Mouse (Mus musculus): ENCODE measurements around the gene Txnrd2.

- TF ChIP-seq ZNF384 (IDR thresholded peaks at IDR 0.05; ENCODE audit: low read depth, low read length), result no peak
- TF ChIP-seq HCFC1 (IDR thresholded peaks at IDR 0.05; ENCODE audit: borderline replicate concordance, insufficient read depth, low read length), result no peak
- 0 out of 2 replicates have a peak, but pooled peaks have one; percentile 17 for TF ChIP-seq ZC3H11A (IDR thresholded peaks at IDR 0.05; ENCODE audit: borderline replicate concordance, low read depth, low read length)
- no peak for TF ChIP-seq MAFK (IDR thresholded peaks at IDR 0.05; ENCODE audit: insufficient read depth, low read depth, low read length)
- TF ChIP-seq CHD2 (IDR thresholded peaks at IDR 0.05; ENCODE audit: low read depth, low read length), result no peak
Measured at GRCm38 (mm10) chr16:18426215-18426791, at the start of gene Txnrd2.

All from ES-E14 (cell line).